Mouse (Mus musculus) bone marrow macrophage, adult 2 months (primary cell): ENCODE results near the gene Homer1.

ENCODE experiments used
- CTCF ChIP-seq: IDR thresholded peaks from 2 replicates; pipeline ENCODE4 v1.5.1; 2012; ENCODE audit warnings: low read depth, mild to moderate bottlenecking, low read length, moderate library complexity
- POLR2A ChIP-seq: IDR thresholded peaks from 2 replicates; pipeline ENCODE4 v1.6.1; 2012; ENCODE audit warnings: mild to moderate bottlenecking, low read depth, low read length, borderline replicate concordance

DNA sequence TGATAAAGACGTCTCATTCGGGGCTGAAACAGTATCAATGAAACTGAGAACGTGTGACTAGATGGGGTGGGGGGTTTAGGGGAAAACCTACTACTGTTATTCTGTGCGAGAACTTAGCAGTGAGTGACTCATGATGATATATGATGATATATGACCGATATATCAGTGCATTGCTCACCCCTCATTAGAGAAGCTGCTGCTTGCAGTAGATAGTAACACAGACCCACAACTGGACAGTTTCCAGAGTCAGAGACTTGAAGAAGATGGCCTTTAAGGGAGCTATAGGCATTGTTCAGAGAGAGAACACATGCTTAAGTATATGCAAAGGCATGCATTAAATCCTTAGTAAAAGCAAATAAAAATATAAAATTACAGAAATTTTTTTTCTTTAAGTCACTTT lies 107.4 kb downstream of the Homer1 start:
- no peak for TF ChIP-seq POLR2A
- no peak for TF ChIP-seq CTCF
